Mouse (Mus musculus): ENCODE results near the gene Olfr738.

The Olfr738 gene

DNA sequence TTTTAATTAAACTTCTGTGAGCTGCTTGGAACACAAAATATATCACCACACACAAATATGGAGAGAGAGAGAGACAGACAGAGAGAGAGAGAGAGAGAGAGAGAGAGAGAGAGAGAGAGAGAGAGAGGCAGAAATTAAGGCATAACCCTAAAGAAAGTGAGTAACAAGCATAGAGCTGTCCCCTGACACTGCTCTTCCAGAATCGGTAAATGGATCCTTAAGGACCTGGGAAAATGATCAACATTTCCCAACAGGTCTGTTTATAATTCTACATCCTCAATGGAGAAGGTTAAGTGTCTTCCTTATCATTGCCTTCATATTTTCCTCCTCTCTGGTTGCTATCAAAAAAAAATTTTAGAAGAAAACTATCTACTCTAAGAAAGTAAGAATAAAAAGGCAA is at the start of gene Olfr738:
Olfr738 (plus strand) TSS at position 301 of the 400 bp plus-strand sequence.
- DNase-seq = no peak

DNA sequence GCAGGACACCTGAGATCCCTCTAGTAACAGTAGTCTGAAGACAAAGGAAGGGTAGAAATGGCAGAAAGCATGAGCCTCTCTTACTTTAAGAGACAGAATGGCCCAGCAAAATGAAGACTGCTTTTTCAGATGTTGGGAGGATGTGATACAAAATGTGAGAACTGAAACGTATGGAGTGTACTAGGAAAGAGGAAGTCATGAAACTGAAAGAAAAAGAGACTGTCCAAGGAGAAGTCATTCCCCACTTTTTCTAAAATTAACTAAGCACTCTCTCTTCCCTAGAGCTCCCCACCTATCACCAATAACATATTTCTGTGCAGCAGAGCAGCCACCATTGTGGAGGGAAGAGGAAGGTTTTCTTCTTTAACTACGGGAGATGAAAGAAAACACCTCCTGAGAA is 49.8 kb upstream of the Olfr738 start, which contains the start of gene Tlr11:
Tlr11 (plus strand) TSS at position 322 of the 400 bp plus-strand sequence.
- no peak for DNase-seq

DNA sequence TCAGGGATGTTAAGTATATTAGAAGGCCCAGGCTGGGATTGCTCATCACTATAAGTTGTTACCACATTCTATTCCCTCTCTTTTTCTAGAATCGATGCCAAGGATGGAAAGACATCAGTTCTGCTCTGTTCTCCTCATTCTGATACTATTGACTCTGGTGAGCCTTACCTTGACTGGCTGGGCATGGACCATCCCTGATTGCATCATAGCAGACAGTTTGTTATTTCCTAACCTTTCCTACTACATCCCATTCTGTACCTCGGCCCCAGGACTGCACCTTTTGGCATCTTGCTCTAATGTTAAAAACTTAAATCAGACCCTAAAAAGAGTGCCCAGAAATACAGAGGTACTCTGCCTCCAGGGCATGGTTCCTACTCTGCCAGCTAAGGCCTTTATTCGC is 46.9 kb upstream of the Olfr738 start:
- no peak for DNase-seq

DNA sequence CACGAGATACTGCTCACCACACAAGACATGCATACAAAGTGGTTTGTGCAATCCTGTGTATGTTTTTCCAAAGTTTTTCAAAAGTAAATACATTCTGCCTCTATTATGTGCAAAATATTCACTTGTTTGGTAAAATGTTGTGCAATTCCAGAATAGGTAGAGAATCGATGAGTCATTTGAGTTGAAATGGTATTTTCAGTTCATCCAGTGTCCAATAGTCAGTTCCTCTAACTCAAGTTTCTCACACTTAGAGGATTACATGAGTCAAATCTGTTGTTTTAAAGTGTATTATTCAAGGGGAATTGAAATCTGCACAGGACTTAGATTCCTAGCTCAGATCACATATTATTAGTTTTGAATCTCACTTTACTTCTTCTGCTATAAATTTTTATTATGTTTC is 43.8 kb upstream of the Olfr738 start:
- DNase-seq = no peak

DNA sequence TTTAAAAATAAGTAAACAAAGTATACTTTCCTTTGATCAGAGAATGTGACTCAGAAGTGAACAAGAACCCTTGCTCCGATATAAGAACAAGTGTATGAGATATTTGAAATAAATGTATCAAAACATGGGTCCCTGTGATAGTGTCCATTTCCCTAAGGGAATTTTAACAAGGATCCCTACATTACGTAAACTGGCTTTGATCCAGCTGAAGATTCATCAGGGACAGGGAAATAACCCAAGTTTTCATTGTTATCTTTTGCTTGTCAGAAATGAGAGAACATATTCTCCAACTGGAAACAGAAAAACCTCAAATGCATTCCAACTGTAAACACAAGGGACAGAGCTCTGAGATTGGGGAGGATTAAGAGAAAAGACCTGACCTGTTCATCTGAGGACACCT is 26.5 kb upstream of the Olfr738 start, which contains the start of gene Olfr736:
Olfr736 (plus strand) TSS at position 301 of the 400 bp plus-strand sequence.
- DNase-seq = no peak

DNA sequence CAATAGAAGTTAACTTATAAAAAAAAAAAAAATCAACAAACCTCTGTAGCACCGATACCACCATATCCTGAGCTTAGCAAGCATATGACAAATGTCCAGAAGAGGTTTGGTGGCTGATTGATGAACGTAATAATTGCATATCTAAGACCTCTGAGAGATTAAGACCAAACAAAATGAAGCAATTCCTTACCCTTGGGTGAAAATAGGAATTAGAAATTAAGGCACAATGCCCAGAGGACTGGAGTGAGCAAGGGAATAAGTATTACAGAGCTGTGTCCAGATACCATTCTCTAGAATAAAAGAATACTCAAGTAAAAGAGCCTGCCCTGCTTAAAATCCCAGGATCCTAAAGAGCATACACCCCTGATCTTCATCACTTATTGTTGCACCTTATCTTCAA is 11.0 kb downstream of the Olfr738 start, which contains the start of gene Olfr739:
Olfr739 (plus strand) TSS at position 301 of the 400 bp plus-strand sequence.
- DNase-seq = no peak

DNA sequence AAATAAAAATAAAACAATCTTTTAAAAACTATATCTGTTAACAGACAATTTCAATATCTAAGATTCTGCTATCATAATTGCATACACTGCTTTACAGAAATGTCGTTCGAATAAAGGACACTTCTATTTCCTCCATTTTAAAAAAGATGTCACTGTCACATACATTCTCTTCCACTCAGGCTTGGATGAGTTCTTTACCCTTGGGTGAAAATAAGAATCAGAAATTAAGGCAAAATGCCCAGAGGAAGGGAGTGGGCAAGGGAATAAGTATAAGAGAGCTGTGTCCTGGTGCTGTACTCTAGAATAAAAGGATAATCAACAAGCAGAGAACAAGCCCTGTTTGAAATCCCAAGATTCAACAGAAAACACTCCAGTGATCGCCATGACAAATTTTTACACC is 37.9 kb downstream of the Olfr738 start, which contains the start of gene Olfr740:
Olfr740 (plus strand) TSS at position 301 of the 400 bp plus-strand sequence.
- no peak for DNase-seq
